Mouse (Mus musculus): ENCODE data around the gene Olfr1223.
"Not testable (repeated sequence)": the region's sequence is repeated elsewhere in the genome, so short reads cannot be mapped to it uniquely, and the experiment has no call there.

The Olfr1223 gene

GRCm38 (mm10) chr2:89151460-89151859, at the start of gene Olfr1223:
Olfr1223 (minus strand) TSS chr2:89151560.
- DNase-seq = no peak

- no peak for DNase-seq
Observed at GRCm38 (mm10) chr2:89199948-89200347, 48.6 kb upstream of the Olfr1223 start, which contains the start of gene Olfr1226. Olfr1226 (minus strand) TSS chr2:89200048.

- DNase-seq = no peak
Observed at GRCm38 (mm10) chr2:89196325-89196982, 45.1 kb upstream of the Olfr1223 start.

GRCm38 (mm10) chr2:89174569-89174968, 23.2 kb upstream of the Olfr1223 start, which contains the start of gene Olfr1225:
Olfr1225 (minus strand) TSS chr2:89174669.
- DNase-seq = no peak

- not testable (repeated sequence) for DNase-seq
Observed at GRCm38 (mm10) chr2:89164711-89165110, 13.4 kb upstream of the Olfr1223 start.

- not testable (repeated sequence) for DNase-seq
Observed at GRCm38 (mm10) chr2:89163991-89164390, 12.6 kb upstream of the Olfr1223 start, which contains the start of gene Olfr1224-ps1. Olfr1224-ps1 (minus strand) TSS chr2:89164091.

- DNase-seq = no peak
Observed at GRCm38 (mm10) chr2:89132954-89133353, 18.4 kb downstream of the Olfr1223 start, which contains the start of gene Olfr1222. Olfr1222 (minus strand) TSS chr2:89133054.

GRCm38 (mm10) chr2:89117183-89117582, 34.2 kb downstream of the Olfr1223 start, which contains the start of gene Olfr1221:
Olfr1221 (minus strand) TSS chr2:89117283.
- DNase-seq = no peak

- no peak for DNase-seq
Observed at GRCm38 (mm10) chr2:89106735-89107134, 44.6 kb downstream of the Olfr1223 start, which contains the start of gene Olfr1220. Olfr1220 (minus strand) TSS chr2:89106835.

GRCm38 (mm10) chr2:89105651-89106050, 45.7 kb downstream of the Olfr1223 start:
- DNase-seq = no peak

- no peak for DNase-seq
Observed at GRCm38 (mm10) chr2:89093848-89094247, 57.5 kb downstream of the Olfr1223 start.

Measured in thymus, postnatal 4 days (tissue).